Mouse (Mus musculus): ENCODE results near the gene Olfr1.

The Olfr1 gene

DNA sequence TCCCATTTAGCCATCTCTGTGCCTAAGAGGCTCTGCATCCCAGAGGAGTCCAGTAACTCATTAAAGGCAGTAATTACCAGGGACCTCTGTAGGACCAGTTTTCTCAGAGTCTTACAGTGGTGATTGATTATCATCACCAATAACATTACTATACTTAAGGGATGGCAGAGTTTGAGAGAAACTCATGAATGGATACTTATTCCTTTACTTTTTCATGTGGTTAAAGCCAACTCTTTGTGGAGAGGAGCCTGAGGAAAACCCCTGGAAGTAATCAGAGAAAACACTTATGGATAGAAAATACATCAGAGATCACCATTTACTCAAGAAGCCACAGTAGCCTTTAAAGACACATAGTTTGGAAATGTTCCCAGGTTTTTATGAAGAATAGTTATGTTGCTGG, at the start of gene Olfr1:
Gene Olfr1, minus strand, starts transcription at position 101 of the 400 bp plus-strand sequence.
- DNase-seq: no peak

DNA sequence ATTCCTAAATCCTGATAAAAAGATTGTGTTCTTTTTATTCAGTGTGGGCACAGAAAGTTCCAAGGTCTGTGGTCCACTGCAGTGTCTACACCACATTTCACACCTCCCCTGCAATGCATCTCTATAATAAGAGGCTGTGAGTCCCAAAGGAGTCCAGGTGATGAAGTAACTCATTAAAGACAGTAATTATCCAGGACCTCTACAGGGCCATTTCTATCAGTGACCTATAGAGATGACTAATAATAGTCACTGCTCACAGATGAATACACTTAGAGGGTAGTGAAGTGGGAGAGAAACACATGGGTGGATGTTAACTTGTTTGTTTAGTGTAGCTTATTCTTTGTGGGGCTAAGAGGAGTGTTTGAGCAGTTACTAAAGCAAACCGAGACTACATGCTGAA, 29.0 kb upstream of the Olfr1 start, which contains the start of gene Olfr378:
Gene Olfr378, minus strand, starts transcription at position 101 of the 400 bp plus-strand sequence.
- DNase-seq: no peak

DNA sequence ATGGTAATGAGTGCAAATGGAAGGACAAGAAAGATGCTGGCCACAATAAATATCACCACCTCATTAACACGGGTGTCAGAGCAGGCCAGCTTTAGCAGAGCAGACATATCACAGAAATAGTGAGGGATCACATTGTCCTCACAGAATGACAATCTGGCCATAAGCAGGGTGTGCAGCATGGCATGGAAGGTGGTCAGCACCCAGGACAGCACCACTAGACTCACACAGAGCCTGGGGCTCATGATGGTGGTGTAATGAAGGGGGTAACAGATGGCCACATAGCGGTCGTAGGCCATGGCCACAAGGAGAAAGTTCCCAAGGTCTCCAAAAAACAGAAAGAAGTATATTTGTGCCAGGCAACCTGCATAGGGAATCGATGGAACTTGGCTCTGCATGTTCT, 4.0 kb downstream of the Olfr1 start:
- no peak for DNase-seq

DNA sequence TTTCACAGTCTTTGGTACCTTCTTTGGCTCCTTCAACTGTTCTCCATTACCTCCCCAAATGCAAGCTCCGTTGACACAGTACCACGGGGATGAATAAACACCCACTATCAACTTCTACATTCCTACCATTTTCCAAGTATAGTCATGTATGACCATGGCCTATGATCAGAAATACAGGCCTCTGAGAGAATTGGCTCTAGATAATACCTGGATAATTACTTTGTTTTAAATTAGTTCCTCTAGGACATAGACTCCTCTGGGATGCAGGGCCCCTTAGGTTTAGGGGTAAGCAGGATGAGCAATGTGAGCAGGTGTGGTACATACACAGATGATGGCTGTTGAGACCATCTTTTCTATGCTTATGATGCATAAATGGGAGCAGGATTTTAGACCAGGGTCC, 28.5 kb downstream of the Olfr1 start, which contains the start of gene Olfr376:
Gene Olfr376, plus strand, starts transcription at position 301 of the 400 bp plus-strand sequence.
- no peak for DNase-seq

DNA sequence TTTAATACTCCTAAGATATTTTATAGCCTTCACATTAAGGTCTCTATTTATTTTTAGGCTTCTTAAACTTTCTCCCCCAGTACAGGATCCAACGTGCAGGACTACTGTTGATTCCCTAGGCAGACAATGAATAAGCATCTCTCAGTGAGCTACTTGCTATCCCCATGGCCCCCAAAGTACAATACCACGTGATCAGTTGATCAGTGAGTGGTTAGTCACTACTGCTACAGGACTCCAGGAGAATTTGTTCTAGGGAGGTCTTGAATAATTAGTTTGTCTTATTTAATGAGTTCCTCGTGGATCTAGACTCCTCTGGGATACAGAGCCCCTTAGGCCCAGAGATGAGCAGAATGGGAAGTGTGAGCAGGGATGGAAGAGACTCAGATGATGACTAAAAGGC, 48.9 kb downstream of the Olfr1 start, which contains the start of gene Olfr20:
Gene Olfr20, plus strand, starts transcription at position 301 of the 400 bp plus-strand sequence.
- no peak for DNase-seq
